Mouse (Mus musculus) left cerebral cortex, adult 2 months (tissue): Measurements from ENCODE around the gene Nup54. TPM values are rescaled to one million over a fixed set of nuclear protein-coding genes. Genes with fewer than 3 reads are reported as not detected.
A peak's percentile ranks its signal among the peaks of the same experiment; 100 is the strongest.

Experiments used
- DNase-seq, 2 experiments: peaks; one replicate each; pipeline ENCODE4 v3.0.0; 2021 to 2022; ENCODE audit warnings: low spot score in 2 of 2, mixed read lengths in 1 of 2; ENCODE audit errors: extremely low spot score in 1 of 2
- H3K27ac ChIP-seq: fragments of 200-600 bp; 2 replicates; pipeline ENCODE4 v1.8.1; 2022
- H3K4me3 ChIP-seq: fragments of 200-600 bp; 2 replicates; pipeline ENCODE4 v1.8.1; 2022
- CTCF ChIP-seq: fragments of 200-600 bp; IDR thresholded peaks from 2 replicates; pipeline ENCODE4 v1.8.1; 2022; ENCODE audit warnings: antibody characterized with exemption, mild to moderate bottlenecking, moderate library complexity
- intact Hi-C: fragments of 180-260 bp; cut with DNase I; formaldehyde crosslinking; loops from one replicate; pipeline ENCODE4 v1.15.1; 2025
- microRNA-seq, 2 experiments: library from miRNA; unstranded; fragments of <30 nt; microRNA quantifications; one replicate each; pipeline ENCODE4 v1.2.0; 2021
- total RNA-seq, 2 experiments: library from RNA; stranded (reverse); gene quantifications; 2 replicates each; pipeline ENCODE4 v1.2.3; 2021

Gene Nup54
- total RNA-seq, 2 experiments from 2014 or later = 23.7 to 31.3 TPM

GRCm38 (mm10) chr5:92371361-92371976, 63.5 kb downstream of the Nup54 start:
- no peak for DNase-seq
- H3K4me3 ChIP-seq = no peak overlapping the region
- no peak overlapping the region for H3K27ac ChIP-seq
- TF ChIP-seq CTCF = no peak
- intact Hi-C loops = no loop called here

- no peak overlapping the region for H3K27ac ChIP-seq
- no peak for TF ChIP-seq CTCF
- intact Hi-C loops = no loop called here
- no peak for DNase-seq
- no peak overlapping the region for H3K4me3 ChIP-seq
Measured at GRCm38 (mm10) chr5:92370891-92371290, 64.1 kb downstream of the Nup54 start.

- intact Hi-C loops = no loop called here
- no peak for DNase-seq
- H3K27ac ChIP-seq = no peak overlapping the region
- no peak for TF ChIP-seq CTCF
- no peak overlapping the region for H3K4me3 ChIP-seq
Measured at GRCm38 (mm10) chr5:92370392-92370791, 64.6 kb downstream of the Nup54 start.

- peak; percentile 24 to 38 for DNase-seq
- Histone ChIP-seq H3K27ac (peak overlapping the region; percentile 20), H3K4me3 (0 out of 2 replicates have a peak overlapping the region, but pooled peaks have one; percentile 16)
- intact Hi-C loops = no loop called here
- TF ChIP-seq CTCF = no peak; the same call in 1 of the 2 replicates
Measured at GRCm38 (mm10) chr5:92369151-92369994, 65.6 kb downstream of the Nup54 start.

- H3K4me3 ChIP-seq = no peak overlapping the region
- TF ChIP-seq CTCF = no peak
- intact Hi-C loops = no loop called here
- no peak for DNase-seq
- H3K27ac ChIP-seq = no peak overlapping the region
Measured at GRCm38 (mm10) chr5:92368392-92368791, 66.6 kb downstream of the Nup54 start.

GRCm38 (mm10) chr5:92366565-92366964, 68.5 kb downstream of the Nup54 start:
- intact Hi-C loops = no loop called here
- DNase-seq = no peak
- no peak for TF ChIP-seq CTCF
- Histone ChIP-seq H3K4me3 (no peak overlapping the region), H3K27ac (no peak overlapping the region)

Small RNA genes lying within 50 kb of the gene (microRNA-seq; reads per million reads assigned to microRNA genes)
- gene Mir6415 = 0 reads per million in 2 experiments

Other genes starting within 250 kb of the Nup54 start
- not detected for gene U90926, start 219.8 kb downstream of the Nup54 start, total RNA-seq
- gene Ppef2, start 178.9 kb downstream of the Nup54 start, total RNA-seq = under 1 TPM; 0.54 to 0.75 TPM
- gene Naaa, start 157.0 kb downstream of the Nup54 start, total RNA-seq = 10 to 100 TPM; 38.6 to 40.1 TPM
- gene Sdad1, start 124.7 kb downstream of the Nup54 start, total RNA-seq = 10 to 100 TPM; 21.2 to 21.8 TPM
- gene Cxcl9, start 107.1 kb downstream of the Nup54 start, total RNA-seq = not detected
- 1 to 10 TPM; 3.8 to 7.5 TPM for gene Art3, start 103.4 kb downstream of the Nup54 start, total RNA-seq
- gene Cxcl10, start 86.3 kb downstream of the Nup54 start, total RNA-seq = not detected
- gene Scarb2, start 71.6 kb upstream of the Nup54 start, total RNA-seq = 10 to 100 TPM; 82.6 to 91.9 TPM
- not detected for gene Fam47e, start 119.8 kb upstream of the Nup54 start, total RNA-seq
- under 1 TPM; 0.61 to 0.84 TPM for gene Stbd1, start 167.8 kb upstream of the Nup54 start, total RNA-seq
- under 1 TPM; 0.36 to 0.54 TPM for gene Ccdc158, start 240.1 kb upstream of the Nup54 start, total RNA-seq
- 1 to 10 TPM; 4.3 to 6.3 TPM for gene Shroom3, start 248.2 kb upstream of the Nup54 start, total RNA-seq